Mouse (Mus musculus): ENCODE data around the gene Tesc. TPM values are rescaled to one million over a fixed set of nuclear protein-coding genes. Genes with fewer than 3 reads are reported as not detected.
A peak's percentile ranks its signal among the peaks of the same experiment; 100 is the strongest.

Gene Tesc
- total and polyA plus RNA-seq, 3 experiments = 0.34 to 0.80 TPM; not detected in 1

GRCm38 (mm10) chr5:118081996-118082395 is 54.5 kb downstream of the Tesc start:
- no peaks in the 10 kb centered on the region for H3K79me2 ChIP-seq (replicated peaks; ENCODE audit: control insufficient read depth, extremely low read depth, insufficient read depth, poor library complexity, severe bottlenecking)
- dilution Hi-C loops (cut with MboI; ENCODE audit: extremely low pct_ligation_motif_present, extremely low pct_unique_long_range_greater_than_20kb, low sequenced_read_pairs) = no loop called here
- H3K27ac ChIP-seq (ENCODE audit: insufficient read depth, low read depth) = no peak overlapping the region
- no peaks in the 10 kb centered on the region for H3K9me3 ChIP-seq (replicated peaks; ENCODE audit: low read length)
- in situ Hi-C loops (cut with MboI; ENCODE audit: low pct_ligation_motif_present, low pct_unique_long_range_greater_than_20kb, low sequenced_read_pairs) = no loop called here
- DNase-seq (ENCODE audit: extremely low read depth) = peak; percentile 58
- TF ChIP-seq IRF4 (IDR thresholded peaks at IDR 0.05; ENCODE audit: low read depth, low read length) (0 out of 2 replicates have a peak, but pooled peaks have one; percentile 7), CHD1 (IDR thresholded peaks at IDR 0.05; ENCODE audit: low read depth, low read length) (no peak), MAX (IDR thresholded peaks at IDR 0.05; ENCODE audit: low read length) (no peak), MAZ (IDR thresholded peaks at IDR 0.05; ENCODE audit: low read depth, low read length) (0 out of 2 replicates have a peak, but pooled peaks have one; percentile 39), MXI1 (IDR thresholded peaks at IDR 0.05; ENCODE audit: low read depth, low read length) (no peak)
- H3K4me2 ChIP-seq (ENCODE audit: insufficient read depth, low read depth, poor library complexity, severe bottlenecking) = no peak overlapping the region
- peaks cover 37 to 77% of the 10 kb centered on the region in 2 experiments for H3K36me3 ChIP-seq (replicated peaks in 1 of 2; ENCODE audit: control insufficient read depth in 1 of 2, insufficient read depth in 1 of 2, low read length in 1 of 2)
- no peak overlapping the region for H3K9ac ChIP-seq (ENCODE audit: insufficient read depth, low read depth)
- no peak overlapping the region for H3K4me3 ChIP-seq (replicated peaks in 1 of 3; ENCODE audit: low read depth in 2 of 3, low read length in 2 of 3, poor library complexity in 1 of 3)
- peaks cover 42 to 77% of the 10 kb centered on the region in 2 experiments for H3K4me1 ChIP-seq (ENCODE audit: control insufficient read depth in 1 of 2, insufficient read depth in 2 of 2)
- no peaks in the 10 kb centered on the region for H3K27me3 ChIP-seq (replicated peaks)

DNA sequence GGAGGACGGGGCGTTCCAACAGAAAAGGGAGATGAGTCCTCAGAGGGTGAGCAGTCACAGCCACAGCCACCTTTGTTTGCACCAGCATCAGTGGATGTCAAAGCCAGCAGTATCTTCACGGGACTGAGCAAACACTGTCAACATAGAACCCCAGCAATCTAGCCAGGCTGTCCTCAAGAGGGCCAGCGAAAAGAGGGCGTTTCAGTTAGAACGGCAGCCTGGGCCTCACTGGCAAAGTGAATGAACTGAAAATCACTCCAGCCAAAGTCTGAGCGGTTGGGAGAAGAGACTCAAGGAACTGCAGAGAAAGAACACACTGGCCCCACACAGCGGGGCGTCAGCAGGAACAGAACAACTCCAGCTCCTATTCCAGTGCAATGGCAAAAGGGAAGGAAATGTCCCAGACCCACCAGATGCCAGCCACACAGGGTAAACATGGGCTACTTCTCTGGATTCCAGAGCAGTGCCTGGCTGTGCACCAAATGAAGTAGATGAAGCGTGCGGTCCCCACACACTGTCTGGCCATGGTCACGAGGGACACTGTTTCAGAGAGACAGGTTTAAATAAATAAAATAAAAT is 55.6 kb downstream of the Tesc start:
- Histone ChIP-seq H3K4me3 (replicated peaks in 1 of 3; ENCODE audit: low read depth in 2 of 3, low read length in 2 of 3, poor library complexity in 1 of 3) (no peak overlapping the region), H3K36me3 (replicated peaks in 1 of 2; ENCODE audit: control insufficient read depth in 1 of 2, insufficient read depth in 1 of 2, low read length in 1 of 2) (peaks cover 26 to 70% of the 10 kb centered on the region in 2 experiments), H3K27ac (ENCODE audit: insufficient read depth, low read depth) (no peak overlapping the region), H3K9me3 (replicated peaks; ENCODE audit: low read length) (no peaks in the 10 kb centered on the region), H3K27me3 (replicated peaks) (no peaks in the 10 kb centered on the region), H3K79me2 (replicated peaks; ENCODE audit: control insufficient read depth, extremely low read depth, insufficient read depth, poor library complexity, severe bottlenecking) (no peaks in the 10 kb centered on the region), H3K4me2 (ENCODE audit: insufficient read depth, low read depth, poor library complexity, severe bottlenecking) (no peak overlapping the region), H3K9ac (ENCODE audit: insufficient read depth, low read depth) (no peak overlapping the region), H3K4me1 (ENCODE audit: control insufficient read depth in 1 of 2, insufficient read depth in 2 of 2) (peaks cover 49 to 89% of the 10 kb centered on the region in 2 experiments)
- no peak for DNase-seq (ENCODE audit: extremely low read depth)
- dilution Hi-C loops (cut with MboI; ENCODE audit: extremely low pct_ligation_motif_present, extremely low pct_unique_long_range_greater_than_20kb, low sequenced_read_pairs) (no loop called here), in situ Hi-C loops (cut with MboI; ENCODE audit: low pct_ligation_motif_present, low pct_unique_long_range_greater_than_20kb, low sequenced_read_pairs) (no loop called here)
- TF ChIP-seq MYC (IDR thresholded peaks at IDR 0.05; ENCODE audit: low read depth, low read length) (no peak), RAD21 (IDR thresholded peaks at IDR 0.05; ENCODE audit: low read depth, low read length) (no peak), MAZ (IDR thresholded peaks at IDR 0.05; ENCODE audit: low read depth, low read length) (no peak), E2F4 (IDR thresholded peaks at IDR 0.05; ENCODE audit: insufficient replicate concordance, low read depth, low read length) (no peak), NELFE (IDR thresholded peaks at IDR 0.05; ENCODE audit: low read depth, low read length) (no peak), ZNF384 (IDR thresholded peaks at IDR 0.05; ENCODE audit: low read depth, low read length) (no peak), ZC3H11A (IDR thresholded peaks at IDR 0.05; ENCODE audit: low read depth, low read length) (no peak)

GRCm38 (mm10) chr5:118084171-118084727 is 56.7 kb downstream of the Tesc start:
- Histone ChIP-seq H3K4me1 (ENCODE audit: control insufficient read depth in 1 of 2, insufficient read depth in 2 of 2) (peaks cover 54 to 97% of the 10 kb centered on the region in 2 experiments), H3K4me2 (ENCODE audit: insufficient read depth, low read depth, poor library complexity, severe bottlenecking) (no peak overlapping the region), H3K27ac (ENCODE audit: insufficient read depth, low read depth) (peak overlapping the region; percentile 39), H3K27me3 (replicated peaks) (no peaks in the 10 kb centered on the region), H3K4me3 (replicated peaks in 1 of 3; ENCODE audit: low read depth in 2 of 3, low read length in 2 of 3, poor library complexity in 1 of 3) (no peak overlapping the region), H3K36me3 (replicated peaks in 1 of 2; ENCODE audit: control insufficient read depth in 1 of 2, insufficient read depth in 1 of 2, low read length in 1 of 2) (peaks cover 18 to 63% of the 10 kb centered on the region in 2 experiments), H3K79me2 (replicated peaks; ENCODE audit: control insufficient read depth, extremely low read depth, insufficient read depth, poor library complexity, severe bottlenecking) (no peaks in the 10 kb centered on the region), H3K9me3 (replicated peaks; ENCODE audit: low read length) (no peaks in the 10 kb centered on the region), H3K9ac (ENCODE audit: insufficient read depth, low read depth) (no peak overlapping the region)
- no peak for TF ChIP-seq RCOR1 (conservative IDR thresholded peaks at IDR 0.05; ENCODE audit: low read depth, low read length)
- no peak for TF ChIP-seq RAD21 (IDR thresholded peaks at IDR 0.05; ENCODE audit: low read depth, low read length)
- TF ChIP-seq GABPA (IDR thresholded peaks at IDR 0.05; ENCODE audit: insufficient replicate concordance, low read depth, low read length) = no peak
- TF ChIP-seq SMC3 (IDR thresholded peaks at IDR 0.05; ENCODE audit: low read depth, low read length) = no peak
- TF ChIP-seq ETS1 (conservative IDR thresholded peaks at IDR 0.05; ENCODE audit: low read depth, low read length) = no peak
- TF ChIP-seq NRF1 (IDR thresholded peaks at IDR 0.05; ENCODE audit: low read depth, low read length) = no peak
- TF ChIP-seq POLR2AphosphoS2 (IDR thresholded peaks at IDR 0.05; ENCODE audit: low read depth, low read length) = no peak
- TF ChIP-seq IRF4 (IDR thresholded peaks at IDR 0.05; ENCODE audit: low read depth, low read length) = no peak
- TF ChIP-seq UBTF (IDR thresholded peaks at IDR 0.05; ENCODE audit: low read depth, low read length) = no peak
- TF ChIP-seq HCFC1 (IDR thresholded peaks at IDR 0.05; ENCODE audit: low read depth, low read length) = no peak
- no peak for TF ChIP-seq ZNF384 (IDR thresholded peaks at IDR 0.05; ENCODE audit: low read depth, low read length)
- TF ChIP-seq CHD1 (IDR thresholded peaks at IDR 0.05; ENCODE audit: low read depth, low read length) = no peak
- dilution Hi-C loops (cut with MboI; ENCODE audit: extremely low pct_ligation_motif_present, extremely low pct_unique_long_range_greater_than_20kb, low sequenced_read_pairs) = no loop called here
- in situ Hi-C loops (cut with MboI; ENCODE audit: low pct_ligation_motif_present, low pct_unique_long_range_greater_than_20kb, low sequenced_read_pairs) = no loop called here
- DNase-seq (ENCODE audit: extremely low read depth) = no peak

All from CH12.LX (cell line).